Mouse (Mus musculus) heart, postnatal 0 days (tissue): ENCODE measurements around the gene Id1. TPM values are rescaled to one million over a fixed set of nuclear protein-coding genes. Genes with fewer than 3 reads are reported as not detected.

Experiments
- ATAC-seq: fragments of 200-750 bp; cut with Nextera tagmentation; 2 replicates; pipeline ENCODE4 v1.8.0; 2017; ENCODE audit warnings: low read depth, moderate number of reproducible peaks, moderate library complexity; ENCODE audit not compliant: insufficient read depth
- DNase-seq: peaks from one replicate; pipeline ENCODE4 v3.0.0-alpha.2; 2016; ENCODE audit warnings: low spot score
- H3K27ac ChIP-seq: fragments of 300-500 bp; sonication (generic); 2 replicates; pipeline ENCODE4 v1.5.1; 2014; ENCODE audit warnings: low read depth, mild to moderate bottlenecking
- H3K27me3 ChIP-seq: fragments of 300-500 bp; sonication (generic); 2 replicates; pipeline ENCODE4 v1.6.1; 2014; ENCODE audit warnings: low read length, mixed read lengths; ENCODE audit not compliant: control insufficient read depth, insufficient read depth
- H3K36me3 ChIP-seq: fragments of 300-500 bp; sonication (generic); replicated peaks from 2 replicates; pipeline ENCODE4 v1.6.1; 2014; ENCODE audit warnings: low read length, mixed read lengths; ENCODE audit not compliant: control insufficient read depth, insufficient read depth
- H3K4me1 ChIP-seq: fragments of 300-500 bp; sonication (generic); 2 replicates; pipeline ENCODE4 v1.6.1; 2014; ENCODE audit warnings: antibody characterized with exemption; ENCODE audit not compliant: control insufficient read depth, insufficient read depth
- H3K4me2 ChIP-seq: fragments of 300-500 bp; sonication (generic); 2 replicates; pipeline ENCODE4 v1.6.1; 2014; ENCODE audit warnings: low read depth, mild to moderate bottlenecking, low read length, moderate library complexity
- H3K4me3 ChIP-seq: fragments of 300-500 bp; sonication (generic); 2 replicates; pipeline ENCODE4 v1.5.1; 2014; ENCODE audit warnings: low read depth, low read length
- H3K9ac ChIP-seq: fragments of 300-500 bp; sonication (generic); replicated peaks from 2 replicates; pipeline ENCODE4 v1.6.1; 2014; ENCODE audit warnings: low read depth, low read length, mixed read lengths
- H3K9me3 ChIP-seq: fragments of 300-500 bp; sonication (generic); replicated peaks from 2 replicates; pipeline ENCODE4 v1.6.1; 2016; ENCODE audit warnings: low read length; ENCODE audit not compliant: control insufficient read depth
- CTCF ChIP-seq: IDR thresholded peaks from 2 replicates; pipeline ENCODE4 v1.5.1; 2016; ENCODE audit warnings: antibody characterized with exemption, control low read depth, low read depth
- EP300 ChIP-seq: IDR thresholded peaks from 2 replicates; pipeline ENCODE4 v1.6.1; 2016; ENCODE audit warnings: antibody characterized with exemption, low read depth
- whole genome bisulfite sequencing: fragments of 180-500 bp; shearing (Covaris S2); extraction: QIAGEN DNeasy Blood & Tissue Kit; methylation state at CpG from one replicate; pipeline ENCODE4 v1.1.7; 2014; 5-methylcytosine and 5-hydroxymethylcytosine counted together
- polyA plus RNA-seq: library from polyadenylated mRNA; unstranded; fragments of >200 nt; fragmentation: Nextera tagmentation; extraction: Ambion mirVana; gene quantifications from 2 replicates; pipeline ENCODE4 v1.2.1, GENCODE M21; 2015
- total RNA-seq: library from RNA; depleted of rRNA; stranded (reverse); fragments of >200 nt; gene quantifications from 2 replicates; pipeline ENCODE4 v1.2.3, GENCODE M21; 2014; ENCODE audit warnings: low replicate concordance

The Id1 gene
- total and polyA plus RNA-seq, 2 experiments from 2014 or later, result 46.7 to 188 TPM

DNA sequence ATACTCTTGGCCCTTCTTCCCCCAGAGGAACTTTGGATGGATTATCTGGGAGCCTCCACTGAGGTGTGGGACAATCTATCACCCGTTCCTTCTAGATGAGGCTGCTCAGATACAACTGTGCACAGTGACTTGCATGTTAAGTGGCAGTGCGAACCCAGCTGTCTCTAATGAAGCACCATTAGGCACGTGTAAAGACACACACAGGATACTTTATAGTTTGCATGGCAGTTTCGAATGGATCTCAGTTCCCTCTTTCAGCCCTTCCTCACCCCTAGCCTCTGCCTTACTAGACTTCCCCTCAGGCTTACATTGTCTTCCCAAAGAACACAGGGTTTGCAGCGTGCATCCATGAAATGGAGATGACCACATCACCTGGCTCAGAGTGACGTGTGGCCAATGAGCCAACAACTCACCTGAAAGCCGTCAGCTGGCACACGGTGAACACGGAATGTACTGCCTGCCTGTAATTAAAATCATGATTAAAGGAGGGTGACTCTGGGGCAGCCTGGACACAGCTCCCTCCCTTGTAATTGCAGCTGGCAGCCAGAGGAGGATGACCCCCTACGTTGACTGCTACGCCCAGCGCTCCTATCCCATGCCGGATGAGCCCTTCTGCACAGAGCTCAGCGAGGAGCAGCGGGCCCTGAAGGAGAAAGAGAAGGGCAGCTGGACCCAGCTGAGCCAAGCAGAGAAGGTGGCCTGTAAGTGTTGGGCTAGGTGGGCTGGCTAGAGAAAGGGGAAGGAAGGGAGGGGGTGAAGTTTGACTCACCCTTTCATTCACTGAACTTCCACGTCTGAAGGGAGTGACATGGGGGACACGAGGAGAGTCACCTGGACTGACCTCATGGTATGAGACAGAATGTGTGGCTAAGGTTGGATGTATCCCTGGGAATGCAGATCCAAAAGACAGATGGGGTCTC, 20.7 kb downstream of the Id1 start:
- Histone ChIP-seq H3K4me3 (no peak overlapping the region), H3K27ac (no peak overlapping the region), H3K36me3 (no peaks in the 10 kb centered on the region), H3K4me1 (peaks cover 23% of the 10 kb centered on the region), H3K9ac (no peak overlapping the region), H3K9me3 (no peaks in the 10 kb centered on the region), H3K27me3 (no peaks in the 10 kb centered on the region), H3K4me2 (no peak overlapping the region)
- no peak for DNase-seq
- TF ChIP-seq CTCF (no peak), EP300 (no peak)
- ATAC-seq, result no peak
- 82% methylated on average over 17 of the region's 17 CpGs for WGBS

DNA sequence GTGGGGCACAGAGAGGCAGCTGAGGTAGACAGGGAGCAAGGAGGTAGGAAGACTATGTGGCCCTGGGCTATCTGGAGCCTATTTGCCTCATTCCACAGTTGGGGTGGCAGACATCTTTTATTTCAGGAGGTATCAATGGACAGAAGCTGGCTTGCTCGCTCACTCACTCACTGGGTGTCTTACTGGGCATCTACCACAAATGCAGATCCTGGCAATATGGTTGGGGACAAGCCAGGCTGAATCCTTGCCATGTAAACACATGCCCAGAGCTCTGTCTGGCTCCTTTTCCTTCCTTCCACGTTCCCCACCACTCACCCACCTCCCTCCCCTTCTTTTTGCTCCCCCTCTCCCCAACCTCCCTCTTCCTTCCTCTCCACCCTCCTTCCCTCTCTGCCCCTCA, 21.4 kb downstream of the Id1 start:
- Histone ChIP-seq H3K27me3 (no peaks in the 10 kb centered on the region), H3K9ac (no peak overlapping the region), H3K4me1 (peaks cover 23% of the 10 kb centered on the region), H3K36me3 (no peaks in the 10 kb centered on the region), H3K4me2 (no peak overlapping the region), H3K9me3 (no peaks in the 10 kb centered on the region), H3K4me3 (no peak overlapping the region), H3K27ac (no peak overlapping the region)
- DNase-seq (no peak), ATAC-seq (no peak)
- 77% methylated on average over 2 of the region's 2 CpGs for WGBS
- no peak for TF ChIP-seq CTCF
- TF ChIP-seq EP300, result no peak

DNA sequence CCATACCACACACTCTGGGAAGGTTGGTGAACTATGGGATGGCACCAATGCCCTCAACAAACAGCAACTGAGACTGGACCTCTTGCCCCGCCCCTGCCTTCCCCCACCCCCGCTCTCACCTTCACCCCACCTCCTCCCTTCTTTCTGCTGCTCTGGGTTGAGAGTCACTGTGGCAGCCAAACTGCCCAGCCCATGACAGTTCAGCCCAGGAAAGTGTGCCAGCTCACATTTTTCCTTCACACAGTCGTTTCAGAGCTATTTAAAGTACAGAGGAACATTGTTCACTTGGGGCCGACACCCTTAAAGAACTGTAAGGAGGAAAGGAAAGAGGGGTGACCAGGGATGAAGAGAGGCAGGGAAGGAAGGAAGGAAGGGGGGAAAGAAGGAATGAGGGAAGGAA, 22.3 kb downstream of the Id1 start:
- Histone ChIP-seq H3K27ac (peak overlapping the region; percentile 52), H3K9me3 (no peaks in the 10 kb centered on the region), H3K9ac (no peak overlapping the region), H3K36me3 (no peaks in the 10 kb centered on the region), H3K4me1 (peaks cover 23% of the 10 kb centered on the region), H3K4me2 (no peak overlapping the region), H3K27me3 (no peaks in the 10 kb centered on the region), H3K4me3 (no peak overlapping the region)
- ATAC-seq (peak; percentile 45; the same call in 1 of the 2 replicates), DNase-seq (no peak)
- no peak for TF ChIP-seq EP300
- no peak for TF ChIP-seq CTCF
- WGBS, result 28% methylated on average over 4 of the region's 4 CpGs

DNA sequence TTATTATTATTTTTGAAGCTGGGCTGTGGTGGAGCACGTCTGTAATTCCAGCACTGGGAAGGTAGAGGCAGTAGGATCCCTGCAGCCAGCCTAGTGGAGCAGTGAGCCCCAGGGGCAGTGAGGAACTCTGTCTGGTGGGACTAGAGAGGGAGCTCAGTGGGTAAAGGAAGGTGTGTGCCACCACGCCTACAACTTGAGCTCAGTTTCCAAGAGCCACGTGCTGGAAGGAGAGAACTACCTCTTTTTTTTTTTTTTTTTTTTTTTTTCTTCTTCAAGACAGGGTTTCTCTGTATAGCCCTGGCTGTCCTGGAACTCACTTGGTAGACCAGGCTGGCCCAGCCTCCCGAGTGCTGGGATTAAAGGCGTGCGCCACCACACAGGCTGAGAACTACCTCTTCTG, 27.3 kb downstream of the Id1 start:
- H3K36me3 ChIP-seq, result no peaks in the 10 kb centered on the region
- H3K4me2 ChIP-seq, result no peak overlapping the region
- H3K27ac ChIP-seq, result no peak overlapping the region
- no peak for ATAC-seq
- no peak for DNase-seq
- no peaks in the 10 kb centered on the region for H3K9me3 ChIP-seq
- no peak overlapping the region for H3K4me3 ChIP-seq
- H3K9ac ChIP-seq, result no peak overlapping the region
- no peaks in the 10 kb centered on the region for H3K27me3 ChIP-seq
- no peak for TF ChIP-seq EP300
- TF ChIP-seq CTCF, result no peak
- WGBS, result 69% methylated on average over 6 of the region's 6 CpGs
- peaks cover 7% of the 10 kb centered on the region for H3K4me1 ChIP-seq

DNA sequence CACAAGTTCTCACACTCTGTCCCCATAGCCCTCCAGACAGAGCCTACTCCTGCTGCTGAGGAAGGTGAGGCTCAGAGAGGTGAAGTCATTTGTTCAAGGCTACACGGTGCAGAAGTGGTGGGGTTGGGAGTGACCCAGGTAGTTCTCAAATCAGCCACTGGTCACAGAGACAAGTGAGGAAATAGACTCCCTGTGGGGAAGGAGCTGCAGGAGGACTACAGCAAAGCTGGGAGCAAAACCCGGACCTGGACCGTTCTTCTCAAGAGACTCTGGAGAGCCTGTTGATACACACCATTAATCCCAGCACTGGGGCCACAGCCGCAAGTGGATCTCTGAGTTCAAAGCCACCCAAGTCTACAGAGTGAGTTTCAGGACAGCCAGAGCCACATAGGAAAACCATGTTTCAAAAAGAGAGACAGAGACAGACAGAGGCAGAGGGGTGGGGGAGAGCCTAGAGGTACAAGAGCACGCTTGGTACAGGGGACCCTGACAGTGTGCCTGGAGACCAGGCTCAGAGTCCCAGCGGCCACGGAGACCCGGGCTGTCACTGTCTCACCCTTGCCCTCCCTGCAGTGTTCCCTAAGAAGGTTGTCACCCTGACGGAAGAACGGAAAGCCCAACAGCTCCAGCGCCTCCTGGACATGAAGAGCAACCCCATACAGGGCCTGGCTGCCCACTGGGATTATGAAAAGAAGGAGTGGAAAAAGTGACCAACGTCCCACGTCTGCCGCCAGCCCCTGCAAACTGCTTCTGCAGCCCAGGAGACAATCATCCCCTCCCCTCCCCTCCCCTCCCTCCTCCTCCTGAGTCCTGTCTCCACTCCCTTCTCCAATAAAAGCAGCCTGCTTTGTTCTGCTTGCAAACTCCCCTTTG, 28.4 kb downstream of the Id1 start:
- H3K4me3 ChIP-seq, result no peak overlapping the region
- ATAC-seq (peak; percentile 37; the same call in 1 of the 2 replicates), DNase-seq (no peak)

More for the DNA sequence above, 28.4 kb downstream of the Id1 start:
- Histone ChIP-seq H3K36me3 (no peaks in the 10 kb centered on the region), H3K9me3 (no peaks in the 10 kb centered on the region), H3K27me3 (no peaks in the 10 kb centered on the region), H3K4me1 (peaks cover 3% of the 10 kb centered on the region), H3K4me2 (peak overlapping the region; percentile 41), H3K9ac (peak overlapping the region; percentile 41), H3K27ac (peak overlapping the region; percentile 62)
- TF ChIP-seq CTCF (no peak), EP300 (no peak)
- 12% methylated on average over 13 of the region's 14 CpGs for WGBS
